Mouse (Mus musculus): ENCODE results near the gene Megf9.

Gene Megf9

DNA sequence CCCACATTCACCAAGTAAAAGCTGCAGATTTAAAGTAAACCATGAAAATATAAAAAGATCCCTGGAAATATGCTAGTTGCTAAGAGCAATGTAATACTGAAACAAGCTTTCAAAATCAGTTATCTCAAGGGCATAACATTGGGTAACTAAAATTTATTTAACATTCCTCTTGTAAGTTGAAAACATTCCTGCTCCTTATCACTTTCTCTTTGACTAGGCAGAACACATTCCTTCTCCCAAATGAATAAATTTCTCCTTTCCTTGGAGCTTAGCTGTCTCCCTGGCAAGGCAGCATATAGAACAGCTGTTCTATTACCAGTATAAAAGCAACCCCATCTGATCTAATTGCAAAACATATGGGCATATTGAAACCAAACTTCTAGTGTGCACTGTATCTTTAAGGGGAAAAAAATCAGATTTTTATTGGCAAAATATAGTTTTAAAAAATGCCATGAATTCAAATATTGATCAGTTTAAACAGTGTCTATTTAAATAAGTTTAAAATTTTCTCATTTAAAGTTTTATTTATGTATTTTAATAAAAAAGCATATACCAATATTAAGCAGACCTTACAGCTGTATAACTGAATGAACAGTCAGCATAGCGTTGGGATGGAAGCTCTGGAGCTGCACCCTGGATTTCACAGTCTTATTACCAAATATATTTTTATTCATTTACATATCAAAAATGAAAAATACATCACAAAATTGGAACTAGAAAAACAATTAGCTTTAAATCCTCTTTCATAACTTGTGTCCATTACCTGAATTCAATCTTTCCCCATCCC is 13.1 kb downstream of the Megf9 start:
- no peak for DNase-seq

DNA sequence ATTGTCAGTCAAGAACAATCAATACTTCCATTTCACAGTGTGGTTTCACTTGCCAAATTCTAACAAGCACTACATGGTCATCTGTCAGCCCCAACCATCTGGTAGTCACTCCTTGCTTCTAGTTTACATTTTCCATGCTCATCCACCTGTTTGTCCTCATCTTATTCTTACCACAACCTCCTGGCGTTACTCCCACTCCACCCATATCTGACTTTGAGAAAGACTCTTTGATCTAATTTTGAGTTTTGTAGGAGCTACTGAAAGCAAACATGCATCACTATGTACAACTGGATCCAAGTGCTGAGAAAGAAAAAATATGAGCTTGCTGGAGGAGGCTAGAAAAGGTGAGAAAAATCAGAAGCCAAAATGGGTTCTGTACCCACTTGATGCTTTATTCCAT is 17.1 kb downstream of the Megf9 start:
- no peak for DNase-seq

DNA sequence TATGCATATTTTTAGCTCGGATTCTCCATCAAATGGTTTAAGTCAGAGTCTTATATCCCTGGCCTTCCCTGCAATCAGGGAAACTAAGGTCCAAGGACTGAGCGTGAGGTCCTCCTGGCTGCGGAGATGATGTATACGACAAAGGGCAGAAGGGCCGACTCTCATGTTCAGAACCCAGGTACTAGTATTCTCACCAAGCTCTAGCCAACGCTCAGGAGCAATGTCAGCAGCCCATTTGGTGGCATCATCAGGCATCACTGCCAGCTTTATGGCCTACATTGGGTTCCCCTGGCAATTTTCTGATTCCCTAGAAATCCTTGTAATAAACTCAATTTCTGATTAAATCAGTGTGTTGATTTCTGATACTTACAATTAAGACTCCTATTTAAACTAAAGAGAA is 18.5 kb downstream of the Megf9 start:
- no peak for DNase-seq

DNA sequence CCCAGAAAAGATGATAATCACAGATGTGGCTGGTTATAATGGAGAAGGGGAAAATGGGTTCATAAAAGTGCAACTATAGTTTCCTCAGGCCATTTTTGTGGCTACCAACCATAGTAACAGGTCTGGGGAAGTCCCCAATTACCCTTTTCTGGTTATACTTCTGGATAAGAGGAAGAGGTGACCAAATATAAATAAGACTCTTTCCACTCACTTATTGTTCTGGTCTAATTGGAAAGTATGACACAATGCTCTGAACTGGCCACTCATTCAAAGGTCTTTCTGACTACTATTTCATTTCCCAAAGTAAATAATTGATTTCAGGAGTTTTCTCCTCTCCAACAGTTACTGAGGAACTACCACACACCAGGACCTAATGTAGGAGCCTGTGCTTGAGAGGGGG is 19.3 kb downstream of the Megf9 start:
- DNase-seq = no peak

DNA sequence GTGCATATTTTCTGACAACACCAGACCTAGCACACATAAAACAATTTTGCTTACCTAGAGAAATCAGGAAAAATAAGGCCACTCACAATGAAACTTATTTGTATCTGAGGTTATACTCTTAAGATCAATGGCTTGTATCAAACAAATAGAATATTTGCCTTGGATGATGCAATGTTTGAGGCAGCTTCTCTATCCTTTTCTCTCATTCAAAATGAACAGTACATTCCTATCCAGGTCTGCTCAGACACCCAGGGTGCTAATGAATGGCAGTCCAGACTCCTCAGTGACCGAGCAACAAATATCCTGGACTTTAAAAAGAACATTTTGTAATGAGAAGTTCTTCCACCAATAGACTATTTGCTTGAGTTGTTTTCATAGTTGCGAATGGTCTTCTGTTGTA is 24.8 kb downstream of the Megf9 start:
- DNase-seq = no peak

DNA sequence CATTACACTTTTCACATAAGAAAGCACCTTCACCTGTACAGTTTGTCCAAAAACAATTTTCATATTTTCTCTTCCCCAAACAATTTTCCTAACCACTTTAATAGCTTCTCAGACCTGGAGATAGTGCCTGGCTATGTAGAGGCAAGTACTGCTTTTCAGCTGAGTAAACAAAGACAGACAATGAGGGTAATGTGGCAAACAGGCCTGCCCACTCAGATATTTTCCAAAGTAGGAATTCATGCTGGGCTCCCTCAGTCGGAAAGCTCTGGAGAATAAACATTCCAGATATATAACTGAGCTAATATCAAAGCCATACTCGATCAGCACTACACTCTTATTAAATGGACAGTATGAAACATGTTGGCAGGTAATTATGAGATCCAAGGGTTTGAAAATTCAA is 25.2 kb downstream of the Megf9 start:
- no peak for DNase-seq

DNA sequence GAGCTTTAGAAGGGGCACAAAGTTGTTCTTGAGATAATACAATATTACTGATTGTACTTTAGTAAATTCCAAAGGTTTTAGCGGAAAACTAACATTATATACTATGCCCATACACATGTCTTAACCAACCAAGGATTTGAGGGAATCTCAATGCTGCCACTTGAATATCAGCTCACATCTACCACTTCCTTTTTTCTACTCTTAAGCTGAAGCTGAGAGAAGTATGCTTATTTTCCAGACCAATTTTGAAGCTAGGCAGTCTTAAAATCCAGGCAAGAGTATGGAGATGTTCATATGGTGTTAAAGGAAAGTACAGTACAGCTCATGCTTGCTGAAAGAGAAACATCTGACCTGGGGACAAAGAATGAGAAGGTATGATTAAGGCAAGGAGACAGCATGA is 26.6 kb downstream of the Megf9 start:
- no peak for DNase-seq

DNA sequence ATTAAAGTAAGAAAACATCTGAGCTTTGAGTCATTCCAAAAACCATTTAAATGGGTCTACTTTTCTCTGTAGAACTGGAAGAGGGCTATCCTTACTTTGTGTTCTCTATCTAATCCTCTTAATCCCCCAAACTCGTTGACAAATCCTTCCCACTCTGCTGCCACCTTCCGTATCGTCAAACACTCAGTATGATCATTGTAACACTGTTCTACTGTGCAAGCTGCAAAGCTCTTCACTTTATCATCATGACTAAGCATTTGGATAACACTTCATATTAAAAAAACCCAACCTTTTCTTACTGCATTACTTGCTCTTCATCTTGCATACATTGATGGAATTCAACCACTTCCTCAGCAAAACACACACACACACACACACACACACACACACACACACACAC is 28.8 kb downstream of the Megf9 start:
- no peak for DNase-seq

DNA sequence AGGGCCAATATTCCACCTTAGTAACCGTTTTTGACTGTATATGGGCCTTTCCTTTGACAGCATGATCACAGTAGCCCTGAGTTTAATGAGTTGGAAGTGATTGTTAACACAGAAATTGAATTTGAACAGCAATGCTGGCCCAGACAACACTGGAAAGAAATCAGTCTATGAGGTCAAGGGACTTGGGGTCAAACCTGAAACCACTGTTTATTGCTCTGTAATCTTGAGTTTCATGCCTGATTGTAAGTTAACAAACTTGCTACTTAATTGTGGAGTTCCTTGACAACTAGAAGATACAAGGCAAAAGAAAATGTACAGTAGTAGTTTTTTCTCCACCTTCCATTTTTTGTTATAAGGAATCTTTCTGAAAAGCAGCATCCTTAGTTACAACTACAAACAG is 31.0 kb downstream of the Megf9 start:
- DNase-seq = no peak

DNA sequence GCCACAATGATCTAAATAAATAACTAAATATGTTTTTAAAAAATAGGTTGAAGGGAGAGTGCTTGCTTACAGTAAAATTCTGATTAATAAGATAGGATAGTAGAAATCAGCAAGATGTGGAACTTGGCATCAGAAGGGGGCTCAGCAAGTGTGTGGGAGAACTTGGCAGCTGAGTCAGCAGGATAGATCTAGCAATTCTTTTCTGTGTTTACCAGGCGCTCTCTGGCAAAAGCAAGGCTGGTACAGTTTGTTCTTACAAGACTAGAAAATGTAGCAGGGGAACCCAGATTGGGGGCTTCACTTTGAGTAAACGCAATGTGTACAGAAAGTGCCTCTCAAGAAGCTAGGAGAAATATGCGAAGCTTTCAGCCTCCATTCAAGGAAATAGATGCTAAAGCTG is 35.5 kb downstream of the Megf9 start:
- DNase-seq = peak; percentile 3

DNA sequence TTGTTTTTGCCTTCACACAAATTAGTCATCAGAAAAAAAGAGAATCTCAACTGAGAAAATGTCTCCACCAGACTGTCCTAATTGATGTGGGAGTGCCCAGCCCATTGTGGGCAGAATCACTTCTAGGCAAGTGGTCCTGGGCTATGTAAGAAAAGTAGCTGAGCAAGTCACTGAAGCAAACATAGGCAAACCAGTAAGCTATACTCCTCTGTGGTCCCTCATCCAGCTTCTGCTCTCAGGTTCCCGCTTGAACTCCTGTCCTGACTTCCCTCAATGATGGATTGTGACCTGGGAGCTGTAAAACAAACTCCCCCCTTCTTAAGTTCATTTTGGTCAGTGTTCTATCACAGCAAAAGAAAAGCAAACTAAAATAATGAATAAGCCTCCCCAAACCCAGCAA is 37.8 kb downstream of the Megf9 start:
- DNase-seq = no peak

DNA sequence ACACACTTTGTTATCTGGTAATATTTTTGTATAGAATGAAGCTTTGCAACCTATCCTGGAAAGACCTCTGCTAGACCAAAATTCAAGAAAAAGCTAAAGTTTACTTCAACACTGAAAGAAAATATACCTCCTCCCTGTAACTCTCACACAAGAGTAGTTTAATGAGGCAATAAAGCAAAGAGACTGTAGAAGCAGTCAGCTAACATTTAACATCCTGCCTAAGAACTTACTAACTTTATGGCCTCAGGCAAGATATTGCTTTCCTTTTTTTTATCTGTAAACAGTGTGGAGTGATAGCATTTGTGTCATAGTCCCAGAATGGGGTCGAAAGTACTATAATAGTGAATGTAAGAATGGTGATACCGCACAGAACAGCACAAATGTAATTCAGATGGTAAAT is 45.0 kb downstream of the Megf9 start:
- DNase-seq = no peak

DNA sequence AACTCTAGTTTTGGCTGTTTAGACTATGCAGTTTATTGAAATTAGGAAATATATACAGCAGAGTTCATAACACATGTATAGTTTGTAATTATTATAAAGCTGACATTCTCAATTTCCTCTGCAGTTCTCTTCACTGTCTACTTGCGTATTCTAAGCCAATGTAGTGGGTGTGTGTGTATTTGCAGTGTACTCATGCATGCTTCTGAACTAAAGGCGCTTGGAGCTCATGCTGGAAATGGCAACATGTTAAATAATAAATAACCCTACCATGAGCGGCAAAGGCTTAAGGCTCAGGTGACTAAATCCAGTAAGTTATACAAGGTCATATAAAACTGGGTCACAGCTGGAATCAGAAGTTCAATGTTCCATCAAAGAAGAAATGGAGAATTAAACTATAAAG is 46.4 kb downstream of the Megf9 start:
- DNase-seq = no peak

DNA sequence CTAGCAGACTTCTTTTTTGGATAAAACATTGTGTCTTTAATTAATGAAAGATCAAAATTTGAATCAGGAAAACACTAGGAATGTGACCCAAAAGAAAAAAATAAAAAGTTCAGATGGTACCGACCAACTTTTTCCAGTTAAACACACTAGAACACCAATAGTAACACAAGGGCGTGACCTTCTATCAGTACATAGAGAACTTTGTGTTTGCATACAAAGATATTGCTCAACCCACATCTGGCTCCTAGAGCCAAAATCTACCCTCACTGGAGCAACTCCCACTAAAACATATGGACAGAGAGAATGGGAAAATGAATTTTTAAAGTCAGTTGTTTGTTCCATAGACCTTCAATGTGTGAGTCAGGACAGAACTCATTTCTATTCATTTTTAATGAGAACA is 50.7 kb downstream of the Megf9 start:
- no peak for DNase-seq

DNA sequence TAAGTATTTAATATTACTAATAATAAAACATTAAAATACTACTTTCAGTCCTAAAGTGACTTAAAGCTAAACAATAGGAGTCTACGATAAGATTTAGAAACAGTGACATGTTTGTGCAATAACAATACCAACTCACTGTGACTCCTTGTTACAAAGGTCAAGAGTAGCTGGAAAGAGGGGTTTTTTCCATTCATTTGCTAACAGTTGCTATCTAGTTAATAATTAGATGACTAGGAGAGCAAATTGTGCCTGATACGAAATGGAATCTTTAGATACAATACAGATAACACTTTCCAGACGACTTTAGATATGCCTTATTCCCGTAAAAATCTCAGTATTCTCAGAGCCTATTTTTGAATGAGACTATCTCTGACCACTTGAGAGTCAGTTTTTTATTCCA is 52.9 kb downstream of the Megf9 start:
- no peak for DNase-seq

DNA sequence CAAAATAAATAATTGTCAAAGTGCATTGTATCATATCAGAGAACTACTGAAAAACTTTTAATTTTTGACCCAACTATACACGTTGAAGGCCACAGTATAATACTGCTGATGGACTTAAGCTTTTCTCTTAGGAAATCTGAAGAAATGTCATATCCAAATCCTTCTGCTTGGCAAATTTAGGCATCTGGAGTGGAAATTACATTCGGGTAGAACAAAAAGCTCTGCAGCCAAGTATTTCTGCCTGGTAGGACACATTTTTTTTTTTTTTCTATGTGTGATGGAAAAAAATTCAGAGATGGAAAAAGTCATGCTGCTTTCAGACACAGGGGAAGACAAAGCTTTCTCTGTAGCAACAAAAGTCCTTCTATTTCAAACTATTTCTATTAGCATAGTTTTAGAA is 63.4 kb downstream of the Megf9 start:
- no peak for DNase-seq

DNA sequence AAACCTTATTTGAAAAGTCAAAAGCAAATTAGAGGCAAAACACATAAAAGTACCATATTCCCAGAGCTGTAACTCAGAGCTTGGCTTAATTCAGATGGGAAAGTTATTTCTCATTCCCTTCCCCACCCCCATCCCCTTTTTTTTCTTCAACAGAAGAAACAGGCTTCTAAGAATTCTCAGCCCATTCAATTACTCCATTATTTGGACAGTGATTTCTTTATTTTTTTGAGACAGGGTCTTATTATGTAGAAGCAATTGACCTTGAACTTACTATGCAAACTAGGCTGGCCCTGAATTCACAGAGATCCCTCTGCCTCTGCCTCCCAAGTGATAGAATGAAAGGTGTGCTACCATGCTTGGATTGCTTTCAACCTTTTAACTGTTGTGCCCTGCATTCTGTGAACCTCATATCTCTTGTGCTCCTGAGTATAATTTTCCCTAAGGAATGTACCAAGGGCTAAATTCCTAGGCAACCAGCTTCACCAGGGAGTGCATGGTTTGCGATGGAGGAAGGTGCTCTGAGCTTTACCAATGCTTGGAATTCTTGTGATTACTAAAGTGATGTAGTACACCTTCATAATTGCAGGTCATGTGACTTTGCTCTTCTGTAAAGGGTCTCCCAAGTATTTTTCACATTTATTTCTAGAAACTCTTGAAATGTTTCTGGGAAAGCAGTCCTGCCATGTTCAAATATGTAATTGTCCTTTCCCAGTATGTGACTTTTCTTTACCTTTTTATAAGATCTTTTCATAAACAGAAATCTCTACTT is 68.7 kb downstream of the Megf9 start:
- no peak for DNase-seq

DNA sequence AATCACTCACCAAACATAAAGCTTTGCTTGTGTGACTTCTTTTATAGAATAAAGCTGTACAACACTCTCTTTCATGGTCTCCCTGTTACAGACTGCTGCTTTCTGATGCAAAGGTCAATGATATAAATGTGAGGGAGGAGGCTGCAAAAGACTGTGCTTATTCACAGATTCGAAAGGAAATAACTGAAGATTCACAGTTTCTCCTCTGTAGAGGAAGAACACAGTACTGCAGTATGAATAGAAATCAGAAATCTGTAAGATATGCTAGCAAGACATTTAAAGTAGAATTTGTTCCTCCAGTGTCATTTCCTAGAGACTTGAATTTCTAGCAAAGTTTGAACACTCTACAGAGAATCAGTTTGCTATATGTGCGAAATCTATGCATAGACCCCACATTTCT is 71.5 kb downstream of the Megf9 start:
- DNase-seq = no peak

DNA sequence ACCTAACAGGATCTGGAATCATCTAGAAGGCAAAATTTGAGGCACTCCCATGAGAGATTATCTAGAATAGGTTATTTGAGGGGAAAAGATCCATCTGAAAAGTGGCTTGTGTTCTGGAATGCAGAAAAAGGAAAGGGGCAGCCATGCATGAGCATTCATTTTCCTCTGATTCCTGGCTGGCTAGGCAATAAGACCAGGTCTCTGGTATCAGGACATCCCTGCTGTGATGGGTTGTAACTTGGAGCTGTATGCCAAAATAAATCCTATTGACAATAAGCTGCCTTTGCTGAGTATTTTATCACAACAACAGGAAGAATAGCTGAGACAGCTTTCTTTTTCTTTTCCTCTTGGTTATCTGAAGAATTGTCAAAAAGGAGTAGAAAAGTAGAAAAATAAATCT is 73.4 kb downstream of the Megf9 start:
- no peak for DNase-seq

DNA sequence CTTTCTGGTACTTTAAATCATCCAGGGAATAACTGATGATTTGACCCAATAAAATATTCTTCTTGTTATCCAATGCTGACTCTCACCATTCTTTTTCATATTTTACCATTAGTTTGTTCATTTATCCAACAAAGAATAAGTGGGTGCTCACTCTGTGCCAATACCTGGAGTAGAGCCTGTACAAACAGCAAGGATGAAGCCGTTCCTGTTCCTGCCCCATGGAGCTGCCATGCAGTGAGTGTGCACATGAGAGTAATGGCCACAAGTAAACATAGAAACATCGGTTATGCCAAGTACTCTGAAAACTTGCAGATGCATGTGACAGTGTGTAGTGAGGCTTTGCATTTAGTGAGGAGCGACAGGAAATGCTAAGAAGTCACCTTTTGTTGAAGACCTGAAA is 82.6 kb downstream of the Megf9 start:
- DNase-seq = no peak

DNA sequence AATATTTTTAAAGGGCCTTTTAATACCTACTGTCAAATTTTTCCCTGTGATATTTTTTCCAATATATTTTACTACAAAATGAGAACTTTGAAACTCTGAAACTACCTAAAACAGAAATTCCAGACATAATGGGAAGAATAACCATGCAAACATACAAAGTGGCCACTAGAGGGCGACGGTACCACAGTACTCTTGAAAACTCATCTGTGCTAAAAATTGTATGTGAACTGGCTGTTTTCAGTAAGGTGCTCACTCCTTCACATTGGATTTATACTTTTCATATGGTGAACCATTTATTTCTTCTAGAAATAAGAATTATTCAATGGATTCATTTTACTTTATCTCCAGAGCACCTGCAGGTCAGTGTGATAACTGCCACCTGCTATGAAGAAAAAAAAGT is 83.0 kb downstream of the Megf9 start:
- DNase-seq = peak; percentile 56

DNA sequence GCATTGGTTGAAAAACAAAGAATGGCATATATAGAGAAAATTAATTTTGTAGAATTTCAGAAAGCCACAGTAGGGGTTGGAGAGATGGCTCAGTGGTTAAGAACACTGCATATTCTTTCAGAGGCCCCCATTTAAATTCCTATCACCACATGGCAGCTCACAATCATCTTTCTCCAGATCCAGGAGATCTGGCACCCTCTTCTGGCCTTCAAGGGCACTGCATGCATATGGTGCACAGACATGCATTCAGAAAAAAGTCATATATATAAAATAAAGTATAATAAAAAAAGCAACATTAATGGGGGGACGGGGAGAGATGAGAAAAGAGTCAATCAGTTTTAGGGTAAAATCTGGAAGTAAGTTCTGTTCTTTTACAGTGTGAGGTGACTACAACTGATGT is 85.1 kb downstream of the Megf9 start:
- no peak for DNase-seq

DNA sequence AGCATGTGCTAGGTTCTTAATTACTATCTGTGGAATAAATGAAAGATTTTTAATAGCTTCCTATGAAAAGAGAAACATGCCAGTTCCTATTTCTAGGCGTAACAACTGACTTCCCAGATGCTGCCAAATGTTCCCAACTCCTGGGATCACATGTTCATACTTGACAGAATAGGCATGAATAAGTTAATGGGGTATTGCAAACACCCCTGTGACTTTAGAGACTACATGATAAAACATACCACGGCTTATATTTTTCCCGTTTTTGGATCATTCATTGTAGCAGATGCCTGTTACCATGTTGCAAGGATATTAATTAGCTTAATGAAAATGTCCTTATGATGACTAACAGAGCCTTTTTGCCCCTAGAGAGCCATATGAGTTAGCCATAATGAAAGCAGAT is 88.0 kb downstream of the Megf9 start:
- DNase-seq = no peak

DNA sequence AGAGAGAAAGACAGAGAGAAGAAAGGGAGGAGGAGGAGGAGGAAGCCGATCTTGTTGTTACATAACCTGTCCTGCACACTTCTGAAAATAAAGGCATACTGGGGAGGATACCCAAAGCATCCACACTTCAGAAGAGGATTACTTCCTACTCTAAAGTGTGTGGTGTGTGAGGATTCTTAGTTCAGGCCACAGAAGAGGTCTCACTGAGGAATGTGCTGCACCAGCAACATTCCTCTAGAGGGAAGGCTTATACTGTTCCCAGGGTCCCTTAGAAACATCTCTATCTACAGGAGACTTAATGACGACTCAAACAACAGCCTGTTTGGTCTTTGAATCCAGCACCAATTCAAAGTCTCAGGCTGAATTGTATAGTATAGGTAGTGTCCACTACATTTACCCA is 114.6 kb downstream of the Megf9 start:
- DNase-seq = no peak

DNA sequence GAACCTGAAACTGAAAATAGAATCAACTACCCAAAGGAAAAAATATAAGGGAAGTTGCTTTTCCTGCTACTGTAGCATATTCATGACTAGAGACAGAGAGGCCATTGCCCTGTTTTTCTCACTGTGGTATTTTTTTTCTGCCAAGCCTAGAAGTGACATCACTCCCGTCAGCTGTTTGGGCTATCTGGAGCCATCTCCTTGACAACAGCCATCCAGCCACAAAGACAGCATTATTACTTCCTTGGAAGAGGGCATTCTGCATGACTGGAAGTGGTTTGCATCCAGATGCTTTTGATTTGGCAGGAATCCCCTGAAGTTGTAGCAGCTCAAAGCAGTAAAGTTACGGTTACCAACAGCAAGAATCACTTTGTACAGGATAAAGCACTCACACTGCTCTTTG is 122.7 kb downstream of the Megf9 start:
- no peak for DNase-seq
